Mouse (Mus musculus): ENCODE data around the gene Kcnj2.

The Kcnj2 gene

DNA sequence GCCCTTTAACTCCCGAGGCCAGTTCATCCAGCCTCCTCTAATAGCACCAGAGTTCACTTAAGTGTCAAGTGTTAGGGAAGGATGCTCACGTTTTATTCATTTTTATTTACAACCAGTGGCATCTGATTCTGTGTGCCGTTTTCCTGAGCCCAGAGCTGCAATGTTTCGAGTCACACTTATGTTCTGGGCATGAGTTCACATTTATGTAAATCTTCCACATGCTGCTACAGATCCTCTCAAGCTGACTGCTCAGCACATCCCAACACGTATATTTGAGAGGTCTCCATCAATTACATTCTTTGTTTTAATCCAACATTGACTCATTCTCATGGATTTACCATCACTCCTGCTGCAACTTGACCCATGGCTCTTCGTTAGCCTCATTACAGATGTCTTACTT lies 25.2 kb downstream of the Kcnj2 start:
- no peak for DNase-seq (ENCODE audit: low spot score in 2 of 2)

- no peak for DNase-seq (ENCODE audit: low spot score in 2 of 2)
These were observed 27.0 kb downstream of the Kcnj2 start for GRCm38 (mm10) chr11:111092967-111093366.

GRCm38 (mm10) chr11:111096612-111097011 lies 30.6 kb downstream of the Kcnj2 start:
- no peak for DNase-seq (ENCODE audit: low spot score in 2 of 2)

DNA sequence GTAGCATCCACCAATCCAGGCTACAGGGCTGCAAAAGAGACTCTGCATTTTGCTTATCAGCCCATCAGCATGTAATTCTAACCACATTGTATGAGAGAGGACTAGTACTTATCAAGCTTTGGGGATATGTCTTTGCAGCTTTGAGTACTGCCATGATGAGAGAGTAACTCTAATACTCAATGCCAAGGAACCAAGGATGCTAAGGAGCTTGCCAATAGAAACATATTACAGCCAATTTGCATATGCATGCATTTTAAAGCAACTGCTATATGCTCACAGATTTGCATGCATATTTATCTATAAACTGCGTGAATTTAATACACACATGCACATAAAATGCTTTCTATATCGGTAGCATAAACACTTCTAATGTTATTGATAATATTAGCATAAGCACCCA lies 34.2 kb downstream of the Kcnj2 start:
- DNase-seq (ENCODE audit: low spot score in 2 of 2): no peak

DNA sequence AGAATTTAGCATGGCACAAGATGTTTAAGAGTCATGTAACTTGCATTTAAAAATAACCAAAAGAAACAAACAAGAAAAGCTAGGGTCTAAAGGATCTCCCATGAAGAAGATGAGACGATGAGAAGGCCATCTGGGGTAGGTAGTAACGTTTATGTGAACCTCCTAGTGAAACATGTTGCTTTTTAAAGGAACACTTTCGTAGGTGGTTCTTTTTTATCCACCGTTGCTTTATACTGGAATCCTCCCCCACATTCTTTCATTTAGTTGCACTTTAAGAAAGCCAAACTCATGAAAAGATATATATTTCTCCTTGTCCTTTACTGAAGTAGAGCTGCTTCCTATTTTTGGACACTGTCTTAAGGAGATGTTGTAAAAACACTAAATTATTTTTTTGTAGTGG lies 34.7 kb downstream of the Kcnj2 start:
- no peak for DNase-seq (ENCODE audit: low spot score in 2 of 2)

GRCm38 (mm10) chr11:111101620-111102176 lies 35.7 kb downstream of the Kcnj2 start:
- DNase-seq (ENCODE audit: low spot score in 2 of 2): no peak

- DNase-seq (ENCODE audit: low spot score in 2 of 2): no peak
These were observed 38.5 kb downstream of the Kcnj2 start for GRCm38 (mm10) chr11:111104422-111104821.

DNA sequence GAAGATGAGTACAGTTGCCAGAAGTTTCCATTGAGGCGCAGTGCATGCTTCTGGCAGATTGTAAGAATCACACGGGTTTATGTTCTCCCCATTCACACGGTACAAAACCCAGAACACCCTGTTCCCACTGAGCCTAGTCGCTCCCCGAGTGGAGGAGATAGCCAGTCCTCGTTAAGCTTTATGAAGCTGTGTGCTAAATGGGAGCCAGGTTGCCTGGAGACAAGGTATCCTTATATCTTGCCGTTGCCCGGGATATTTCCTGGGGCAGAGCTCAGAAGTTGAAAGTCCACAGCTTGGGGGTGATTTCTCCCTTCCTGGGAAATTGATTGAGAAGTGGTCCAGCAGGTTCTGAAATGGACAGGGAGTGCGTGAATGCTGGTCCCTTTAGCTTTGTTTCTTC lies 42.2 kb downstream of the Kcnj2 start:
- DNase-seq (ENCODE audit: low spot score in 2 of 2): no peak

GRCm38 (mm10) chr11:111121514-111121913 lies 55.5 kb downstream of the Kcnj2 start:
- no peak for DNase-seq (ENCODE audit: low spot score in 2 of 2)

DNA sequence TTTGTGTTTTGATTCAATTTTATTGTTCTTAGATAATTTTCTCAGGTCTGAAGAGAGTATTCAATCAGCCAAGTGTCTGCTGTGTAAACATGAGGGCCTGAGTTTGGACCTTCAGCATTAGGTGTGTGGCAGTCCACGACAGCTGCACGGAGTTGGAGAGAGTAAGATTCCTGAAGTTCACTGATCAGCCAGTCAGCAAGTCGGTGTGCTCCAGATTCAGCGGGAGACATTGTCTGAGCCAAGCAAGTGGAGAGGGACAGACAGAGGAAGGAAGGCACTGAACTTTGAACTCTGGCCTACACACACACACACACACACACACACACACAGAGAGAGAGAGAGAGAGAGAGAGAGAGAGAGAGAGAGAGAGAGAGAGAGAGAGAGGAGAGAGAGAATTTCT lies 57.4 kb downstream of the Kcnj2 start:
- no peak for DNase-seq (ENCODE audit: low spot score in 2 of 2)

GRCm38 (mm10) chr11:111125963-111126362 lies 60.0 kb downstream of the Kcnj2 start:
- DNase-seq (ENCODE audit: low spot score in 2 of 2): no peak
